Mouse (Mus musculus): ENCODE results near the gene Ldlrad3.

The Ldlrad3 gene

GRCm38 (mm10) chr2:102073266-102074037 lies 112.7 kb downstream of the Ldlrad3 start:
- no peak for DNase-seq (ENCODE audit: low read depth, low spot score)

GRCm38 (mm10) chr2:102072859-102073258 lies 113.3 kb downstream of the Ldlrad3 start:
- DNase-seq (ENCODE audit: low read depth, low spot score), result no peak

GRCm38 (mm10) chr2:102071022-102071717 lies 115.0 kb downstream of the Ldlrad3 start:
- DNase-seq (ENCODE audit: low read depth, low spot score), result no peak

- no peak for DNase-seq (ENCODE audit: low read depth, low spot score)
Measured at GRCm38 (mm10) chr2:102064826-102065441, 121.3 kb downstream of the Ldlrad3 start.

- no peak for DNase-seq (ENCODE audit: low read depth, low spot score)
Measured at GRCm38 (mm10) chr2:102063906-102064505, 122.2 kb downstream of the Ldlrad3 start.

GRCm38 (mm10) chr2:102062861-102063468 lies 123.2 kb downstream of the Ldlrad3 start:
- no peak for DNase-seq (ENCODE audit: low read depth, low spot score)

- DNase-seq (ENCODE audit: low read depth, low spot score), result no peak
Measured at GRCm38 (mm10) chr2:102061921-102062320, 124.3 kb downstream of the Ldlrad3 start.

- DNase-seq (ENCODE audit: low read depth, low spot score), result no peak
Measured at GRCm38 (mm10) chr2:102057746-102058145, 128.4 kb downstream of the Ldlrad3 start.

GRCm38 (mm10) chr2:102057029-102057685 lies 129.0 kb downstream of the Ldlrad3 start:
- peak; percentile 27 for DNase-seq (ENCODE audit: low read depth, low spot score)

GRCm38 (mm10) chr2:102056144-102056543 lies 130.0 kb downstream of the Ldlrad3 start:
- no peak for DNase-seq (ENCODE audit: low read depth, low spot score)

- DNase-seq (ENCODE audit: low read depth, low spot score), result no peak
Measured at GRCm38 (mm10) chr2:102052951-102053660, 133.1 kb downstream of the Ldlrad3 start.

GRCm38 (mm10) chr2:102052353-102052752 lies 133.8 kb downstream of the Ldlrad3 start:
- DNase-seq (ENCODE audit: low read depth, low spot score), result no peak

- no peak for DNase-seq (ENCODE audit: low read depth, low spot score)
Measured at GRCm38 (mm10) chr2:102049866-102050550, 136.2 kb downstream of the Ldlrad3 start.

GRCm38 (mm10) chr2:102048296-102049175 lies 137.6 kb downstream of the Ldlrad3 start:
- no peak for DNase-seq (ENCODE audit: low read depth, low spot score)

GRCm38 (mm10) chr2:102046481-102046880 lies 139.7 kb downstream of the Ldlrad3 start:
- no peak for DNase-seq (ENCODE audit: low read depth, low spot score)

- no peak for DNase-seq (ENCODE audit: low read depth, low spot score)
Measured at GRCm38 (mm10) chr2:102040456-102040855, 145.7 kb downstream of the Ldlrad3 start.

GRCm38 (mm10) chr2:102040011-102040410 lies 146.2 kb downstream of the Ldlrad3 start:
- DNase-seq (ENCODE audit: low read depth, low spot score), result no peak

GRCm38 (mm10) chr2:102038895-102039667 lies 147.1 kb downstream of the Ldlrad3 start:
- peak; percentile 71 for DNase-seq (ENCODE audit: low read depth, low spot score)
